Mouse (Mus musculus) kidney, adult 11 months (tissue): ENCODE data around the gene Rin2.

Experiments used
- DNase-seq: peaks from one replicate; pipeline ENCODE4 v3.0.0; 2022

The Rin2 gene

DNA sequence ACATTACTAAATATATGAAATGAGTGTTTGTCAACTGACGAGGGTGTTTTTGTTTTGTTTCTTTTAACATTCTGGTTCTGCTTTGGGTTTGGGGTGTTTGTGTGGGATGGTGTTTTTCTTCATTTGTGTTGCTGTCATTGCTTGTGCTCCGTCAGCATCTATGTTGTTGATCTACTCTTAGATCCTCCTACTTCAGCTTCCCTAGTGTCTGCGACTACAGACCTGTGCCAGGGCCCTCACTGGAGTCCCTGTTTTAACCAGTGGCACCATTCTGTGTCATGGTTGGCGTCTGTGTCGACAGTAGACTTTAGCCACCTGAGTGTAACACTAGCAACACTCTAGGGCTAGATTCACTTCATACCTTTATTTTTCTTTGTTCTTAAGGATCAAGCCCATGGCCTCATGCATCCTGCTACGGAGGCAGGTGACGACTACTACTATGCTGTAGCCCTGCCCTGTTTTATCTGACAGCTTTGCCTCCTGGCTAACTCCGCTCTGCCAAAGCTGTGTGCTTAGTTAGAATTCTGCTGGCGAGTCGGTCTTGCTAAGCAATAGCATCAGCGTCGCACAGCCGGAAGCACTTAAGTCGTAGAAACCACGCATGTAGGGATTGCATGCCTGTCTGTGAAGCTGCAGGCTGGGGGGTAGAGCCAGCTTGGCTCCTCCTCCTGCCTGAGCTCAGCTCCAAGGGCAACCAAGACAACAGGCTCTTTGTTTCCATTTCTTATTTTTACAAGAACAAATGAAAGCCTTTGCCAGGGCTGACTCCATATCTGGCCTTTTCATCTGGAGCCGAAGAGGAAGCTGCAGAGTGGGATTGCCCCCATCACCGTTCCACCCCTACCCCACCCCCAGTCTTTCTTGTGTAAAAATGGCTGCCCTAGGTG lies 157.2 kb downstream of the Rin2 start:
- DNase-seq = peak; percentile 61

DNA sequence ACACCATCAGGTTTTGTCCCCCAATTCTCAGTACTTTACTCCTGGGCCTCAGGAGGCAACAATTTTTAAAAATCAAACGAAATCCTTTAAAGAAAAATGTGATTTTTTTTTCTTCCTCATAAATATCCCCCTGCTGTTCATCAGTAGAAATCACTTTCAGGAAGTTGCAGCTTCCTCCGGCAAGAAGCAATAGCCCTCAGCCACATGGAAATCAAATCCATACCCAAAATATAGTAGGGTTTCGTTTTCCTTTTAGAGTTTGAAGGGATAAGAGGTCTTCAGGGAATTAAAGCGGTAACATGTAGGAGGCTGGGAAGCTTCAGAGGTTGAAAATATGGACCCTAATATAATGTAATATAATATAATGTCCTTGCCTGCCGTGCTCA lies 157.8 kb downstream of the Rin2 start:
- DNase-seq = no peak

- no peak for DNase-seq
Measured at GRCm38 (mm10) chr2:145833341-145833740, 158.3 kb downstream of the Rin2 start.

DNA sequence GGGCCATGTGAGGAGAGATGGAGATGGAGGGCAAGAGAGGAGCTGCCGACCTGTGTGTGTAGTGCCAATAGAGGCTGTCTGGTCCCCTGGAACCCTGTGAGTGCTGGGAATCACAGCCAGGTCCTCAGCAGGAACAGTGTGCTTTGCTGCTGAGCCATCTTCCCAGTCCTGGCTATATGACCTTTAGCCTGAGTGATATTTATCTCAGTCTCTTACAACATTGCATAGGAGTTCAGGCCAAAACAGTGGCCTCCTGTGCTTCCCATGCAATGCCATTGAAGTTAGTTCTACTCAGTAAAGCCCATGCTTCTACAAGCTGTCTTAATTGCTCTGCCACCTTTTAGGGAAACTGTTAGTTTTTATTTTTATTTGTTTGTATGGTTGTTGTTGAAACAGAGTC lies 160.9 kb downstream of the Rin2 start:
- no peak for DNase-seq

GRCm38 (mm10) chr2:145838675-145839074 lies 163.7 kb downstream of the Rin2 start:
- no peak for DNase-seq

- no peak for DNase-seq
Measured at GRCm38 (mm10) chr2:145839565-145840315, 164.7 kb downstream of the Rin2 start.

GRCm38 (mm10) chr2:145840320-145840719 lies 165.3 kb downstream of the Rin2 start:
- no peak for DNase-seq

- no peak for DNase-seq
Measured at GRCm38 (mm10) chr2:145840910-145841870, 166.2 kb downstream of the Rin2 start.

DNA sequence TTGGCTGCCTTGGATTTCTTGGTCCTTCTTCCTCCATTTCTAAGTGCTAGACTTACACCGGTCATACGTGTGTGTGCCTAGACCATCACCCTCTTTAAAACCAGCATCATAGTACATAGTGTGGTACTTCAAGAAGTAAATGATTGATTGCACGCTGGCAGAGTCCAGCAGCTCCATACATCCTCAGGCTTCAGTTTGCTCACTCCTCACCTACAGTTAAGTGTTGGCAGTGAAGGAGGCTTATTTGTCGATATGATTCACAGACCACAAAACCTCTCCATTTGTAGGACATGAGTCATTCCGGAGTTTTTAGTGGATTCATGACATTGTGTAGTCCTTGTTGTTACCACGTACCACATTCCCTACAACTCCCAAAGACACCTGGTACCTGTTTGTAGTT lies 168.3 kb downstream of the Rin2 start:
- no peak for DNase-seq

- DNase-seq = no peak
Measured at GRCm38 (mm10) chr2:145846595-145846994, 171.6 kb downstream of the Rin2 start.

DNA sequence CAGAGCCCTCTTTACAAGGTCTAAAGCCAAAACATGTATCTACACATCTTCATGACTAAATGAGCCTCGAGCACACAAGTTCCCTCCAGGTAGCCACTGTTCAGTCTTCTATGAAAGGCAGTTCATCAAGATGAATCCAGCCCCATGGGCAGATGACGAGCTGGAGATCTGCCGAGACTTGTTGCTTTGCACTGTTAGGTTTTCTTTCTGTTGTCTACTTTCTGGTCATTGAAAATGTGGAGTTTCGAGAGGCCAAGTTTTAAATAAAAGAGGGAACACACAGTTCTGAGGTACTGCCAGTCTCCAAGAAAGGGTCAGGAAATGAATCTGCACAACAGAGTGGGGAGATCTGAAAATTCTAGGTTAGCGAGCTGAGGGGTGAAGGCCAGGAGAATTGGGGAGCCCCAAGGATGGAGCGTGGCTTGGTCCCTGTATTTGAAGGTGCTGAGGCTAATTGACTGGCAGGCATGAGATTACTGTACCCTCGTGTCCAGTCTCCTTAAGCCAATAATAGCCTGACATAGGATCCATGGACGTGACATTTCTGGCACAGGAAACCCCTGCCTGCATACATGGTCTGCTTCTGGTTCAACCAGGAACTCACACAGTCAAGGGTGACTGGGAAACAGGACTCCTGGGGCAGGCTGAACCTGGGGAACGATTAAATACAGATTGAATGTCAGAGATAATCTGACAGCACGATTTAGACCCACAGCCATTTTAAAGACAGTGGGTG lies 174.3 kb downstream of the Rin2 start:
- no peak for DNase-seq

DNA sequence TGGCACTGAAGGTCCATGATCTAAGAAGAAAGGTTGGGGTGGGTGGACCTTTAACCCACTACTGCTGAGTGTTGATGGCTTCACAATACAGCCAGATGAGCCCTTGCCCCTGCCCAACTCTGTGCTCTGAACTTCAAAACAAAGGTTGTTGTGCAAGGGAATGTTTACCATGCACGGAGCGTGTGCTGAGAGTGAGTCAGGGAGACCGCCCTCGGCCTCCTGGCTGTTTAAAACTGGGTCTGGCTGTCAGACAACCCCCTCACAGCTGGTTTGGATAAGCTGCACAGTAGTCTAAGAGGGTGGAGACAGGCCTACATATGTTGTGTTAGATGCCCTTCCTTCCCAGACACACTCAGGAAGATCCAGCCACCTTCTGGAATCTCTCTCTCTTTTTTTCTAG lies 175.8 kb downstream of the Rin2 start:
- DNase-seq = no peak

GRCm38 (mm10) chr2:145855831-145856230 lies 180.8 kb downstream of the Rin2 start:
- DNase-seq = no peak

- DNase-seq = peak; percentile 41
Measured at GRCm38 (mm10) chr2:145857864-145858263, 182.8 kb downstream of the Rin2 start.

GRCm38 (mm10) chr2:145859442-145859931 lies 184.5 kb downstream of the Rin2 start:
- peak; percentile 83 for DNase-seq

GRCm38 (mm10) chr2:145859932-145860801 lies 185.2 kb downstream of the Rin2 start:
- peak; percentile 91 for DNase-seq

DNA sequence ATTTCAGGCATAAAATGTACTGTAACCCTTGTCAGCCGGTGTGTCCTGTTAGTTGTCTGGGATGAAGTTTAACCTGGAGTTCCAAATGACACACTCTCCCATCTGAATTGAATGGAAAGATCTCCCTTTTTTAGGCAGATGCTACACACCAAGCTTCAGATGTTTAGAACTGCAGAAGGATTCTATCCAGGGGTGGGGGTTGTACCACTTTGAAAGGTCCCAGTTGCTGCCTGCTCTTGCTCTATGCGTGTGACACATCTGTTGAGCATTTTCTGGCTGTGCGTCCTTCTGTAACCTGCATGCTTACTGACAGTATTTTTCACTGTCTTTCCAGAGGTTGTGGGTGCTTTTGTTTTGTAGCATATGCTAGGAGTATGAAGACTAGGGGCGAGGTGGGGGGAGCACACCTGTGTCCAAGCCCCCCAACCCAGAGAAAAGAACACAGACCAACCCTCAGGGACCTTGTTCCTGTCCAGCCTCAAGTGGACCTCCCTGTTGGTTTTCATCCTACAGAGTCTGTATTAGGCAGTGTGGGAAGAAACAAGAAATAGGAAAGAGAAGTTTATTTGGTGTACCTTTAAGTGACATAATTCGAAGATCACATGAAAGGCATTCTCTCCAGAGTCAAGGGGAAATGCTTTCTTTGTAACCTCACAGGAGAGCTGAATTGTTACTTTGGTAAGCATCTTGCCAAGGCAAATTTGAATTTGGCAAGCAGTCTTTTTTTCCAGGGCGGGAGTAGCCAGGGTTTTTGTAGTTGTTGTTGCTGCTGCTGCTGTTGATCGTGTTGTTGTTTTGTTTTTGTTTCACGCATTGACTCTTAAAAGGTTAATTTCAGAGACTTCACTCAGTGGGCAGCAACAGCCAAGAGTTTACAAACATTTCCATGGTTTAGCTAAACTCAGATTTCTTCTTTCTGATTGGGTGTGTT lies 186.4 kb downstream of the Rin2 start:
- peak; percentile 43 for DNase-seq

GRCm38 (mm10) chr2:145862206-145862817 lies 187.3 kb downstream of the Rin2 start:
- DNase-seq = peak; percentile 80

DNA sequence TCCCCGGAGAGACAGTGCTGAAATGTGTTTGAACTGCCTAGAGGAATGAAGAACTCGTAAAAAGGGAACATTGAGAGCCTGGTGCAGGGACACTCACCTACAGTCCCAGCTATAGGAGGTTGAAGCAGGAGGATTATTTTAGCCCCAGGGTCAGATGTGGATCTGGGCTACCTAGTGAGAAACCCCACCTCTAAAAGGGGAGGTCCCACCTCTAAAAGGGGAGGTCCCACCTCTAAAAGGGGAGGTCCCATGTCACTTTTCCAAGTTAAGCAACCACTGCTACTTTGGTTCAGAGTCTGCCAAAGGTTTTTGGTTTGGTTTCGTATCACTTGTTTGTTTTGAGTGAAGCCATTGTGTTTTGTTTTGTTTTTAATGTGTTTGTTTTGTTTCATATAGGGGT lies 190.3 kb downstream of the Rin2 start:
- DNase-seq = no peak
